Mouse (Mus musculus) lung, embryonic 15.5 days (tissue): ENCODE measurements around the gene Ykt6. TPM values are rescaled to one million over a fixed set of nuclear protein-coding genes. Genes with fewer than 3 reads are reported as not detected.

Experiments
- ATAC-seq: fragments of 200-750 bp; cut with Nextera tagmentation; 2 replicates; pipeline ENCODE4 v1.8.0; 2017; ENCODE audit warnings: moderate number of reproducible peaks, borderline replicate concordance; ENCODE audit not compliant: low FRiP score, low TSS enrichment; ENCODE audit errors: extremely low read depth
- H3K27ac ChIP-seq: fragments of 300-500 bp; sonication (generic); 2 replicates; pipeline ENCODE4 v1.5.1; 2015; ENCODE audit warnings: moderate library complexity, mild to moderate bottlenecking, inconsistent platforms
- H3K27me3 ChIP-seq: fragments of 300-500 bp; sonication (generic); 2 replicates; pipeline ENCODE4 v1.6.1; 2015; ENCODE audit warnings: inconsistent platforms
- H3K36me3 ChIP-seq: fragments of 300-500 bp; sonication (generic); 2 replicates; pipeline ENCODE4 v1.6.1; 2015; ENCODE audit warnings: inconsistent platforms
- H3K4me1 ChIP-seq: fragments of 300-500 bp; sonication (generic); 2 replicates; pipeline ENCODE4 v1.6.1; 2015; ENCODE audit warnings: inconsistent platforms
- H3K4me2 ChIP-seq: fragments of 300-500 bp; sonication (generic); 2 replicates; pipeline ENCODE4 v1.6.1; 2015; ENCODE audit warnings: inconsistent platforms, mild to moderate bottlenecking, moderate library complexity
- H3K4me3 ChIP-seq: fragments of 300-500 bp; sonication (generic); 2 replicates; pipeline ENCODE4 v1.5.1; 2015; ENCODE audit warnings: mild to moderate bottlenecking, inconsistent platforms
- H3K9ac ChIP-seq: fragments of 300-500 bp; sonication (generic); 2 replicates; pipeline ENCODE4 v1.6.1; 2015; ENCODE audit warnings: inconsistent platforms
- H3K9me3 ChIP-seq: fragments of 300-500 bp; sonication (generic); 2 replicates; pipeline ENCODE4 v1.6.1; 2016; ENCODE audit warnings: inconsistent platforms
- WGBS: fragments of 180-500 bp; shearing (Covaris S2); methylation state at CpG from one replicate; pipeline ENCODE4 v1.1.7; 2015; 5-methylcytosine and 5-hydroxymethylcytosine counted together
- polyA plus RNA-seq: library from polyadenylated mRNA; unstranded; fragments of >200 nt; fragmentation: Nextera tagmentation; extraction: Ambion mirVana; gene quantifications from 2 replicates; pipeline ENCODE4 v1.2.1, GENCODE M21; 2015

The Ykt6 gene
- polyA plus RNA-seq, 1 experiment from 2014 or later = 58.6 TPM

DNA sequence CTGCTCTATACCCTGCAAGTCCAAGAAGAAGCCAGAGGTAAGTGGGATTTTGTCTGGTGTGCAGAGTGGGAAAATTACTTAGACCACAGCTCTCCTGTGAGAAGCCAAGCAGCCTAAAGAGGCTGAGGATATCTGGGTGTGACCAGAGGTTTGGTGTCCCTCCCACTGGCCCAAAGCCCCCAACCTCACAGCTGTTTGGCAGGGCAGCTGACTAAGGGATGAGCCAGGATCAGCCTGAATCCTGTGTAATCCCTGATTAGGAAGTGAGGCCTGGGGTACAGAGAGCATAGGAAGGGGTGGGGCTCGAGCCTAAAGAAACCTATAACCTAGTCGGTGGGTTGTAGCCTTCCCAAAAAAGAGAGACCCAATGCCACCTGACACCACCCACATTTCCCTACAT lies 19.6 kb downstream of the Ykt6 start:
- no peak overlapping the region for H3K27ac ChIP-seq
- no peak for ATAC-seq
- no peaks in the 10 kb centered on the region for H3K9me3 ChIP-seq
- H3K4me3 ChIP-seq = no peak overlapping the region
- peaks cover 13% of the 10 kb centered on the region for H3K4me1 ChIP-seq
- H3K4me2 ChIP-seq = no peak overlapping the region
- 68% methylated on average over 2 of the region's 2 CpGs for WGBS
- H3K36me3 ChIP-seq = no peaks in the 10 kb centered on the region
- no peaks in the 10 kb centered on the region for H3K27me3 ChIP-seq
- H3K9ac ChIP-seq = no peak overlapping the region

DNA sequence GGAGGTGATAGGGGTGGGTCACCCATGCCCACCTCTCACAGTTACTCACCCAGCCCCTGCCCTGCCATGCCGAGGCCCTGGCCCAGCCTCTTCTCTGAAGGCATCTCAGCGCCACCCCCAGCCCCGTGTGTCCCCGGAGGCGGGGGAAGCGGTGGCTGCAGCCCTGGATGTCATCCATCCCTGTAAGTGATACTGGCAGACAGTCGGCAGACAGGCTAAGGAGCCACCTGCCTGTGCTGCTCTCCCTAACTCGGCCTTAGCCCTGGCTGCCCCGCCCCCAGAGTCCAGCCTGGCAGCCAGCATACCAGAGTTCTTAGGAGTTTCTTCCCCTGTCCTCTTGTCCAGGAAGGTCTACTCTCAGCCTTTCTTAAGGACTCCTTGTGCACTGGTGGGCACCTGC lies 20.6 kb downstream of the Ykt6 start:
- no peak for ATAC-seq

DNA sequence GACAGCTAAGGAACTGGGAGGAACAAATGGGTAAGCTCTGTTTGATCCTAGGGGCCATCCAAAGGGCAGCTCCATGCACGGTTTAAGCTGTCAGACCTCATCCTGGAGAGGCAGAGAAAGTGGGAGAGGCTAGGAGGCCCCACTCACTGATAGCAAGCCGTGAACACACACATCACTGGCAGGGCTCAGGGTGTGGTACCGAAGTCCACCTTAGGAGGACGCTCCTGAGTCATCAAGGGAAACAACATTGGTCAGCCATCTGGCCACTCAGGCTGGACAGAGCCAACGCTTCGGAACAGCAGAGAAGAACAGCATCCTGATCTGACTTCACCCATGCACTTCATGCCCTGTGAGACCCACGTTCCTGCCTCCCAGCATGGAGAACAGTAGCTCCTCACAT lies 23.6 kb downstream of the Ykt6 start:
- no peaks in the 10 kb centered on the region for H3K36me3 ChIP-seq
- no peak for ATAC-seq
- no peak overlapping the region for H3K9ac ChIP-seq
- H3K9me3 ChIP-seq = no peaks in the 10 kb centered on the region
- H3K27ac ChIP-seq = no peak overlapping the region
- H3K4me2 ChIP-seq = no peak overlapping the region
- H3K4me1 ChIP-seq = no peaks in the 10 kb centered on the region
- WGBS = 64% methylated on average over 7 of the region's 7 CpGs
- no peak overlapping the region for H3K4me3 ChIP-seq
- H3K27me3 ChIP-seq = no peaks in the 10 kb centered on the region

More for the DNA sequence above, 20.6 kb downstream of the Ykt6 start:
- Histone ChIP-seq H3K9ac (no peak overlapping the region), H3K9me3 (no peaks in the 10 kb centered on the region), H3K4me3 (no peak overlapping the region), H3K4me1 (peaks cover 13% of the 10 kb centered on the region), H3K27me3 (no peaks in the 10 kb centered on the region), H3K36me3 (no peaks in the 10 kb centered on the region), H3K27ac (no peak overlapping the region), H3K4me2 (no peak overlapping the region)
- whole genome bisulfite sequencing = 7% methylated on average over 9 of the region's 9 CpGs

DNA sequence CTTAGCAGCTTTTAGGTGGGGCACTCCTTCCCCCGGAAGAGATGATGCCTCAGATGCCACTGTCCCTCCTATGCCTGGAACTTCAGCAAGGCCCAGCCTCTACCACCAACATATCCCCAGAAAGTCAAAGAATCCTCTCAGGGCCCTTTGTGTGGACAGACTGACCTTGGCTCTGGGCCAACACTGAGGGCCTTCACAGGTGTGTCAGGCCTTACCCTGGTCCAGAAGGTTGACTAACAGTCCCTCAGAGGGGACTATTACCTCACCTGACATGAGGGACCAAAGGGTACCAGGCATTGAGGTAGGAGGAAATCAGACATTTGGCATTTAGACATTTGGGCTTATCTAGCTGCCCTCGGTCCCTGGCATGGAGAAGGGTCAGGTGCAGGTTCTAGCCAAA lies 24.6 kb downstream of the Ykt6 start:
- Histone ChIP-seq H3K4me2 (no peak overlapping the region), H3K36me3 (no peaks in the 10 kb centered on the region), H3K4me3 (no peak overlapping the region), H3K9me3 (no peaks in the 10 kb centered on the region), H3K9ac (no peak overlapping the region), H3K27ac (no peak overlapping the region), H3K4me1 (no peaks in the 10 kb centered on the region), H3K27me3 (no peaks in the 10 kb centered on the region)
- WGBS = 81% methylated on average over 2 of the region's 2 CpGs
- ATAC-seq = no peak

DNA sequence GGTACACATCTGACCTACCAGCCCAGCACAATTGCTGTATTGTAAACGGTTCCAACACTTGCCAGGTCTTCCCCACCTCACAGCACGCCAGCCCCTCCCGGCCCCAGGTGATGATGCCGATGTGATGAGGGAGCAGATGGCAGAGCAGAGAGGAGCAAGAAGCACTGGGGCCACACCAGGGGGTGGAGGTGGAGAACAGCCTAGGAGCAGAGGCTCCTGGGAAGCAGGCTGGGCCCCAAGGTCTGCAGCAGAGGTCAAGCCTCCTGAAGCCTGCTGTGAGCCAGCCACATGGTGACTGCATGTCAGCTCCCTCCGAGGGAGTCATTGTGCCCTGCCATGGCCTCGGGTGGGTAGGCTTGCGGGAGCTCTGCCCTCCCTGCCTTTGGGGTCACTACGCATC lies 25.1 kb downstream of the Ykt6 start:
- WGBS = 67% methylated on average over 8 of the region's 8 CpGs
- Histone ChIP-seq H3K4me3 (no peak overlapping the region), H3K27me3 (no peaks in the 10 kb centered on the region), H3K4me1 (no peaks in the 10 kb centered on the region), H3K4me2 (no peak overlapping the region), H3K9ac (no peak overlapping the region), H3K27ac (no peak overlapping the region), H3K36me3 (no peaks in the 10 kb centered on the region), H3K9me3 (no peaks in the 10 kb centered on the region)
- ATAC-seq = no peak

DNA sequence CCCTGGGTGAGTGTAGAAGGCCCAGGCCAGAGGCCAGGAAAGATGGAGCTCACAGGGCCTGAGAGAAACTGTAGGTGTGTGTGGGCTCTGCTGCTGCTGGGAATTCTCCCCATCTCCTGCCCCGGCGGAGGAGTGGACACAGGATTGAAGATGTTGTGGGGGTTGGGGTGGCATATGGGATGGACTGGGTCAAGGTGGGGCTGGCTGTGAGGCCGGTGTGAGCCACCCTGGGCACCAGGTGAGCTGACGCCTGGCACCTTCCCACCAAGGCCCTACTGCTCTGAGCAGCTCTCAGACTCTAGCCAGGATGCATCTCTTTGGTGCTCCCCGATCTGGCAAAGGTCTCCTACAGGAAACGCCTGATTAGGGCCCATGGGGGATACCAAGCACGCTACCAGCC lies 25.8 kb downstream of the Ykt6 start:
- H3K9ac ChIP-seq = no peak overlapping the region
- H3K9me3 ChIP-seq = no peaks in the 10 kb centered on the region
- no peak overlapping the region for H3K4me2 ChIP-seq
- 78% methylated on average over 7 of the region's 7 CpGs for WGBS
- no peak overlapping the region for H3K27ac ChIP-seq
- H3K36me3 ChIP-seq = no peaks in the 10 kb centered on the region
- no peak for ATAC-seq
- H3K4me1 ChIP-seq = no peaks in the 10 kb centered on the region
- no peak overlapping the region for H3K4me3 ChIP-seq
- H3K27me3 ChIP-seq = no peaks in the 10 kb centered on the region

DNA sequence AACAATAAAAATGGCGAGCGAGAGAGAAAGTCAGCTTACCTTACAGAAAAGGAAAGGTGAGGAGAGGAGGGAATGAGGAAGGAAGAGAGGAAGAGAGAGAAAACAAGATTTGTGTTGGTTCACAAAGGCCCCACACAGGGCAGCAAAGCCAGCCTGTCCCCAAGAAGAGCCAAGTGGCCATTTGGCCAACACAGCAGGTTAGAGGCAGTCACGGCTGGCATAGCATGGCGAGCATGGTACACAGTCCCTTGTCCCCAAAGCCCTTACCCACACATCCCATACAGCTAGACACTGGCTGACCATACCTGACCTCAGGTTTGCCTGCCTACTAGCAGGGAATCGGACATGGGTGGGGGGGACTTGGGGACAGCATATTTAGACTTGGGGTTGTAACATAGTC lies 28.1 kb downstream of the Ykt6 start:
- Histone ChIP-seq H3K4me1 (no peaks in the 10 kb centered on the region), H3K4me2 (no peak overlapping the region), H3K4me3 (no peak overlapping the region), H3K27me3 (no peaks in the 10 kb centered on the region), H3K36me3 (no peaks in the 10 kb centered on the region), H3K9ac (no peak overlapping the region), H3K27ac (no peak overlapping the region), H3K9me3 (no peaks in the 10 kb centered on the region)
- WGBS = 80% methylated on average over 5 of the region's 5 CpGs
- no peak for ATAC-seq

DNA sequence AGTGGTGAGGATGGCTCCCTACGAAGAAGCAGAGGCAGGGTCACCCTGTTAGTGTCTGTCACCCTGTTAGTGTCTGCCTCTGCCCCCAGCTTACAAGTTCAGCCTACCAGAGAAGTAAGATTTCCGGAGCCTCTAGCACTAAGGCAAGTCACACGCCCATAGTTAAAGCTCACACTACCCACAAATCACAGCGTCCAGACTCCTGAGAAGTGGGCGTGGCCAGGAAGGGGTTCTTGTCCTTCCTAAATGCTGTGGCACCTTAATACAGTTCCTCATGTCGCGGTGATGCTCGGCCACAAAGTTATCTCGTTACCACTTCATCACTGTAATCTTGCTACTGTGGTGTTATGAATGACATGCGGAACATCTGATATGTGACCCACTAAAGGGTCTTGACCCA lies 32.6 kb downstream of the Ykt6 start:
- no peaks in the 10 kb centered on the region for H3K4me1 ChIP-seq
- no peak for ATAC-seq
- H3K4me2 ChIP-seq = no peak overlapping the region
- no peaks in the 10 kb centered on the region for H3K36me3 ChIP-seq
- H3K27ac ChIP-seq = no peak overlapping the region
- WGBS = 72% methylated on average over 10 of the region's 10 CpGs
- H3K9ac ChIP-seq = no peak overlapping the region
- no peaks in the 10 kb centered on the region for H3K27me3 ChIP-seq
- H3K4me3 ChIP-seq = no peak overlapping the region
- no peaks in the 10 kb centered on the region for H3K9me3 ChIP-seq

DNA sequence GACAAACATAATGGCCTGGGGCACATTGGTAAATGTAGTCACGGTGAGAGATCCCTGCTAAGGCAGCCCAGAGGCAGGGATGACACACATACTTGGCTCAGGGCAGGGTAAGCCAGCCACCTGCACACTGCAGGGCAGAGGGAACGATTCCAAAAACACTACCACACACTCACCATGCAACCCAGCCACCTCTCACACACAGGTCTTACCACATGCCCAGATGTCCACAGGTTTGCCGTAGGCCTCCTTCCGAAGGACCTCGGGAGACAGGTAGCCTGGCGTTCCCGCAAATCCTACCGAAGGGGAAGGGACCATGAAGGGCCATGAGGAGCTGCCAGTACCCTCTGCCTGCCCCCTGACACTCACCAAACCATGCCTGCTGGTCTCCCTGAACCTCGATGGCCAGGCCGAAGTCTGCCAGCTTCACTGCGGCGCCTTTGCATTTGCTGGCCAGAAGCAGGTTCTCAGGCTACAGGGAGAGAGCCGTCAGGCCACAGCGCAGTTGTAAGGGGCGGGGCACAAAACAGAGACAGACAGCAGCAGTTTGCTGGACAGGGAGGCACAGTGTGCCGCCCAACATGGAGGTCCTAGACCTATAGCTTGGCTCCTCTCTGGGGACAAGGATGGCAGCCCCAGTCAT lies 34.6 kb downstream of the Ykt6 start:
- H3K27ac ChIP-seq = no peak overlapping the region
- no peaks in the 10 kb centered on the region for H3K4me1 ChIP-seq
- no peaks in the 10 kb centered on the region for H3K36me3 ChIP-seq
- H3K9ac ChIP-seq = no peak overlapping the region
- no peak overlapping the region for H3K4me3 ChIP-seq
- no peak overlapping the region for H3K4me2 ChIP-seq
- WGBS = 86% methylated on average over 16 of the region's 16 CpGs
- no peaks in the 10 kb centered on the region for H3K27me3 ChIP-seq
- no peak for ATAC-seq
- H3K9me3 ChIP-seq = no peaks in the 10 kb centered on the region

DNA sequence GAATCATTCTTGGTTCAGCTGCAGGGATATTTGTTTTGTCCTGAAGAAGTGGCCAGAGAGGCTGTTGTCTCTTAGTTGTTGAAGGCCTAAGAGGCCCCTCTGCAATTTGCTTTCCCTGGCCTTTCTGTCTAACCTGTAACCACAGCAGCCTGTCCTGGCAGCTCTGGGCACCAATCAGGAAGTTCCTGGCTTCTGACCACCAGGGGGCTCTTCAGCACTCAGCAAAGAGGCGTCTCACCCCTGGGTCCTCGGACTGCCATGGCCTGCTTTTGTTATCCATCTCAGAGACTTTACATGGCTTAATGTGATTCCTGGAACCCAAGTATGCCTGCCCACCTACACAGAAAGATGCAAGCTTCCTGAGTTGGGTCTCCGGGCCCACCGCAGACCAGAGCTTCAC lies 35.4 kb downstream of the Ykt6 start:
- H3K9ac ChIP-seq = no peak overlapping the region
- H3K27me3 ChIP-seq = no peaks in the 10 kb centered on the region
- H3K4me1 ChIP-seq = no peaks in the 10 kb centered on the region
- no peaks in the 10 kb centered on the region for H3K9me3 ChIP-seq
- no peak overlapping the region for H3K4me3 ChIP-seq
- WGBS = 31% methylated on average over 4 of the region's 4 CpGs
- no peak overlapping the region for H3K27ac ChIP-seq
- no peaks in the 10 kb centered on the region for H3K36me3 ChIP-seq
- no peak overlapping the region for H3K4me2 ChIP-seq
- ATAC-seq = no peak

DNA sequence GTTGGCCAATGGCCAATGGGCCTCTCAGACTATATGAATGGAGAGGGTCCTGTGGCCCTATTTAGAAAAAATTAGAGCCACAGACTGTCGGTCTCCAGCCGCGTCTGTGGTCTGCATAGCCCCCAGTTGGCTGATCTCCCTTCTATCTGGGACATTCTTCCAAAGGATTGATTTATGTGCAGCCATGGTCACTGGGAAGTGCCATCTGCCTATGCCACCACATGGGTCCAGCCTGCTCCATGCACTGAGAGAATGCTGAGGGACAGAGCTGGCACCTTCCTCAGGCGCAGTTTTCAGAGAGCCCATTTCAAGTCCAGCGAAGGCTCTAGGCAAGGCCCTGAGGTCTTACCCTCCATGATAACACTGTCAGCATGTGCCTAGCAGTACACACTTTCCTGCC lies 38.7 kb downstream of the Ykt6 start:
- no peak overlapping the region for H3K4me3 ChIP-seq
- no peak overlapping the region for H3K9ac ChIP-seq
- no peaks in the 10 kb centered on the region for H3K27me3 ChIP-seq
- H3K36me3 ChIP-seq = no peaks in the 10 kb centered on the region
- H3K4me1 ChIP-seq = peaks cover under 1% of the 10 kb centered on the region
- ATAC-seq = no peak
- H3K9me3 ChIP-seq = no peaks in the 10 kb centered on the region
- H3K27ac ChIP-seq = no peak overlapping the region
- no peak overlapping the region for H3K4me2 ChIP-seq
- 86% methylated on average over 5 of the region's 5 CpGs for WGBS

DNA sequence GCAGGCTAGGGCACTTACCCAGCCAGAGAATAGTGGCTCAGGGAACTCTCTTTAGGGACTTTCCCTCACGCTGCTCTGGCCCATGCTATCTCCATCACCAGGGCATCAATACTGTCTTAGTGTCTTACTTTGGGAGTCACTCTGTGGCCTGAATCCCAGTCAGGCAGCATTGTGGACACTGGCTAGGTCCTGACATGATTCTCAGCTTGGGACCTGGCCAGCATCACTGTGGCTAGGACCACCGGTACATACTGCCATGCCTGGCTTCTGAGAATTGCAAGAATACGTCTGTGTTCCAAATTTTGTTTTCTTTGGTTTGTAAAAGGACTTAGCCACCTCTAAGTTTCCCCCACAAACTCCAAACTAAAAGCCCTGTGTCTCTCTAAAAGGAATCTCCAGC lies 39.4 kb downstream of the Ykt6 start:
- peaks cover 8% of the 10 kb centered on the region for H3K4me1 ChIP-seq
- no peak overlapping the region for H3K27ac ChIP-seq
- no peak overlapping the region for H3K9ac ChIP-seq
- H3K4me2 ChIP-seq = no peak overlapping the region
- H3K27me3 ChIP-seq = no peaks in the 10 kb centered on the region
- no peak for ATAC-seq
- no peaks in the 10 kb centered on the region for H3K36me3 ChIP-seq
- H3K9me3 ChIP-seq = no peaks in the 10 kb centered on the region
- no peak overlapping the region for H3K4me3 ChIP-seq
- 76% methylated on average over 3 of the region's 3 CpGs for WGBS

DNA sequence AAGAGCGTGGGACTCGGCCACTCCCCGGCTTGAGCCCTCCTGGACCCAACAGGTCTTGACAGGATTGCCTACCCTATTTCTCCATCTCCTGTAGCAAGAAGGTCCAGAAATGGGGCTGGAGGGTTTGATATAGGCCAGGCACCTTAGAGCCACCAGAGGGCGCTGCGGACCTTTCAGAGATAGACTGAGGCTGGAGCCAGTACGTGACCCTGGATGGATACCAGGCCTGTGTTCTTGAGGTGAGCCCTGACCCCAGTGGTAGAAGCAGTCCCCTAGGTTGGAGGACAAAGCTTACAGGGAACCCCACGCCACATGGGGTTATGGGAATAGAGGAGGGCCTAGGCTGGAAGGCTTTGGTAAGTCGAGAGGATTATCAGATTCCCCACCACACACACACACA lies 40.5 kb downstream of the Ykt6 start:
- no peaks in the 10 kb centered on the region for H3K9me3 ChIP-seq
- peaks cover 19% of the 10 kb centered on the region for H3K4me1 ChIP-seq
- no peak overlapping the region for H3K4me2 ChIP-seq
- WGBS = 17% methylated on average over 8 of the region's 8 CpGs
- H3K27me3 ChIP-seq = no peaks in the 10 kb centered on the region
- H3K4me3 ChIP-seq = no peak overlapping the region
- no peaks in the 10 kb centered on the region for H3K36me3 ChIP-seq
- no peak overlapping the region for H3K27ac ChIP-seq
- no peak for ATAC-seq
- no peak overlapping the region for H3K9ac ChIP-seq
